ENCODE assay signal across 26 mouse cellular contexts in the genomic region with DNA sequence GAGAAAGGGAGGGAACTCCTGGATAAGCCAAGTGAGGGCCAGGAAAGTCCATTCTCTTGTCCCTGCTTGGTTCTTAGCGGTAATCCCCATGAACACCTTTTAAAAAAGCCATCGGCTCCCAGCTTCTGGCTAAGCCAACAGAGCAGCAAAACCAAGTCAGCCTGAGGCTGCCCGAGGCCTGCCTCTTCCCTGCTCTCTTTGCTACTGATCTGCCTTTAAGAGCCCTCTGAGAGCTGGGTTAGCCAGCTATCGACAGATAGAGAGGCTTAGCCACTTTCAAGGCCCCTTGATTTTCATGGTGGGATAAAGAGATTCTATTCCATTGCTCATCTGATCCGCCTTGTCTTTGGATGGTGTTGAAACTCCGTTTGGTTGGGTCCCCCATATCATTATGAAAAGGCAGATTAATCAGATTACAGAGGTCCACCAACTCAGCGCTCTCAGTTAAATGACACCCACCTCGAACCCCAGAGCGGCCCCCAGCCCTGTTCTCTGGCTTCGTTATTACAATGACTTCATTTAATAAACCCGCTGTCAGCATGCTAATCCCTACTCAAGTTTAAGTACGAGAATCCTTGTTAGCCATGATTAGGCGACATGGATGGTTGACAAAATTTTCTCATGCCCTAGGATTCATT.
A peak's percentile ranks its signal among the peaks of the same experiment; 100 is the strongest.
DNase-seq lines count a peak whose midpoint lies in the region; ATAC-seq lines count a peak whose summit lies in the region.
"Had no signal": no experiment of that assay in that cellular context is flagged by ENCODE, and none has a peak within 500 bp of the region (broad histone marks: within the 10 kb centered on the region; RNA-seq: fewer than 3 reads in every experiment).

No protein-coding gene starts in this region.

- no peaks in the 10 kb centered on the region for H3K27me3 ChIP-seq in hindbrain, embryonic 10.5 days (ENCODE audit: insufficient read depth, poor library complexity, severe bottlenecking)
- H3K27me3 ChIP-seq in hindbrain, embryonic 13.5 days, result no peaks in the 10 kb centered on the region
- no peaks in the 10 kb centered on the region for H3K27me3 ChIP-seq in embryonic facial prominence, embryonic 13.5 days
- no peaks in the 10 kb centered on the region for H3K27me3 ChIP-seq in embryonic facial prominence, embryonic 15.5 days
- H3K27me3 ChIP-seq in midbrain, embryonic 16.5 days (ENCODE audit: control insufficient read depth, insufficient read depth, low read depth, low read length), result no peaks in the 10 kb centered on the region
- H3K27me3 ChIP-seq: heart, embryonic 13.5 days; hindbrain, embryonic 15.5 days; liver, embryonic 13.5 days; stomach, embryonic 15.5 days had no signal

- H3K36me3 ChIP-seq in hindbrain, embryonic 10.5 days, result no peaks in the 10 kb centered on the region
- H3K36me3 ChIP-seq in hindbrain, embryonic 13.5 days, result no peaks in the 10 kb centered on the region
- H3K36me3 ChIP-seq in embryonic facial prominence, embryonic 13.5 days, result no peaks in the 10 kb centered on the region
- H3K36me3 ChIP-seq in embryonic facial prominence, embryonic 15.5 days, result no peaks in the 10 kb centered on the region
- H3K36me3 ChIP-seq in midbrain, embryonic 16.5 days (ENCODE audit: control insufficient read depth, insufficient read depth, low read length), result no peaks in the 10 kb centered on the region
- H3K36me3 ChIP-seq: heart, embryonic 13.5 days; hindbrain, embryonic 15.5 days; liver, embryonic 13.5 days; stomach, embryonic 15.5 days had no signal

- H3K9ac ChIP-seq in hindbrain, embryonic 13.5 days, result no peak overlapping the region
- no peak overlapping the region for H3K9ac ChIP-seq in embryonic facial prominence, embryonic 13.5 days
- no peak overlapping the region for H3K9ac ChIP-seq in embryonic facial prominence, embryonic 15.5 days
- H3K9ac ChIP-seq in midbrain, embryonic 16.5 days (ENCODE audit: low read depth, low read length), result no peak overlapping the region
- H3K9ac ChIP-seq: heart, embryonic 13.5 days; hindbrain, embryonic 15.5 days; liver, embryonic 13.5 days; stomach, embryonic 15.5 days had no signal

- no peak for DNase-seq in hindbrain, embryonic 10.5 days (ENCODE audit: low spot score)
- DNase-seq in ovary, postnatal 10 days (ENCODE audit: low spot score), result no peak
- no peak for DNase-seq in spleen, postnatal 36 days (ENCODE audit: low spot score in 2 of 2)
- DNase-seq: adrenal gland, adult 2 months; cerebellum, adult 18-20 months; cerebellum, postnatal 25 days; embryo, embryonic 11 days; gastrocnemius, postnatal 36 days; heart, adult 2 months; heart, postnatal 14 days; kidney, postnatal 25 days; layer of hippocampus, postnatal 36 days; liver, embryonic 13.5 days; lung, adult 2 months; lung, postnatal 14 days; right cerebral cortex, postnatal 4 days; thymus, postnatal 25 days had no signal

- no peaks in the 10 kb centered on the region for H3K9me3 ChIP-seq in hindbrain, embryonic 10.5 days
- no peaks in the 10 kb centered on the region for H3K9me3 ChIP-seq in hindbrain, embryonic 13.5 days
- no peaks in the 10 kb centered on the region for H3K9me3 ChIP-seq in embryonic facial prominence, embryonic 13.5 days
- H3K9me3 ChIP-seq in embryonic facial prominence, embryonic 15.5 days (replicated peaks), result no peaks in the 10 kb centered on the region
- no peaks in the 10 kb centered on the region for H3K9me3 ChIP-seq in midbrain, embryonic 16.5 days (replicated peaks; ENCODE audit: control insufficient read depth, low read length, poor library complexity, severe bottlenecking)
- H3K9me3 ChIP-seq: heart, embryonic 13.5 days; hindbrain, embryonic 15.5 days; liver, embryonic 13.5 days; stomach, embryonic 15.5 days had no signal

- no peak overlapping the region for H3K4me3 ChIP-seq in hindbrain, embryonic 10.5 days
- H3K4me3 ChIP-seq in hindbrain, embryonic 13.5 days, result no peak overlapping the region
- no peak overlapping the region for H3K4me3 ChIP-seq in embryonic facial prominence, embryonic 13.5 days
- no peak overlapping the region for H3K4me3 ChIP-seq in embryonic facial prominence, embryonic 15.5 days (replicated peaks)
- no peak overlapping the region for H3K4me3 ChIP-seq in midbrain, embryonic 16.5 days (ENCODE audit: low read depth, low read length)
- H3K4me3 ChIP-seq: heart, adult 2 months; heart, embryonic 13.5 days; hindbrain, embryonic 15.5 days; layer of hippocampus, adult 2 months; liver, embryonic 13.5 days; stomach, embryonic 15.5 days had no signal

- ATAC-seq in hindbrain, embryonic 13.5 days (ENCODE audit: low FRiP score), result no peak
- ATAC-seq in embryonic facial prominence, embryonic 13.5 days (ENCODE audit: insufficient number of reproducible peaks, insufficient read depth, low FRiP score, low TSS enrichment, low read depth), result no peak
- ATAC-seq in embryonic facial prominence, embryonic 15.5 days (ENCODE audit: insufficient number of reproducible peaks, low FRiP score, low TSS enrichment, low read depth), result no peak
- 0 out of 2 replicates have a peak, but pooled peaks have one; percentile 18 for ATAC-seq in midbrain, embryonic 16.5 days
- ATAC-seq: intestine, embryonic 16.5 days had no signal

- H3K27ac ChIP-seq in hindbrain, embryonic 10.5 days, result peak overlapping the region; percentile 46
- H3K27ac ChIP-seq in hindbrain, embryonic 13.5 days, result no peak overlapping the region
- peak overlapping the region; percentile 19; the same call in 1 of the 2 replicates for H3K27ac ChIP-seq in embryonic facial prominence, embryonic 13.5 days
- 0 out of 2 replicates have a peak overlapping the region, but pooled peaks have one; percentile 11 for H3K27ac ChIP-seq in embryonic facial prominence, embryonic 15.5 days (replicated peaks)
- no peak overlapping the region for H3K27ac ChIP-seq in midbrain, embryonic 16.5 days (ENCODE audit: low read length)
- H3K27ac ChIP-seq: heart, adult 2 months; heart, embryonic 13.5 days; hindbrain, embryonic 15.5 days; layer of hippocampus, adult 2 months; liver, embryonic 13.5 days; stomach, embryonic 15.5 days had no signal

- 79% methylated on average over 13 of the region's 13 CpGs for WGBS in hindbrain, embryonic 10.5 days
- 77% methylated on average over 13 of the region's 13 CpGs for WGBS in hindbrain, embryonic 13.5 days
- WGBS in embryonic facial prominence, embryonic 13.5 days, result 64% methylated on average over 13 of the region's 13 CpGs
- WGBS in embryonic facial prominence, embryonic 15.5 days, result 59% methylated on average over 13 of the region's 13 CpGs
- WGBS in midbrain, embryonic 16.5 days, result 28% methylated on average over 13 of the region's 13 CpGs

- H3K4me1 ChIP-seq in hindbrain, embryonic 10.5 days (replicated peaks), result peaks cover 21% of the 10 kb centered on the region
- peaks cover 19% of the 10 kb centered on the region; the same call in 1 of the 2 replicates for H3K4me1 ChIP-seq in hindbrain, embryonic 13.5 days (replicated peaks)
- peaks cover 26% of the 10 kb centered on the region for H3K4me1 ChIP-seq in embryonic facial prominence, embryonic 13.5 days
- H3K4me1 ChIP-seq in embryonic facial prominence, embryonic 15.5 days, result peaks cover 21% of the 10 kb centered on the region
- H3K4me1 ChIP-seq in midbrain, embryonic 16.5 days (ENCODE audit: control insufficient read depth, insufficient read depth, low read length), result peaks cover 2% of the 10 kb centered on the region; the same call in 1 of the 2 replicates
- H3K4me1 ChIP-seq: liver, embryonic 13.5 days; stomach, embryonic 15.5 days had no signal

- H3K4me2 ChIP-seq in hindbrain, embryonic 13.5 days, result no peak overlapping the region
- no peak overlapping the region for H3K4me2 ChIP-seq in embryonic facial prominence, embryonic 13.5 days
- no peak overlapping the region for H3K4me2 ChIP-seq in embryonic facial prominence, embryonic 15.5 days (replicated peaks)
- H3K4me2 ChIP-seq in midbrain, embryonic 16.5 days (ENCODE audit: low read length), result no peak overlapping the region
- H3K4me2 ChIP-seq: heart, embryonic 13.5 days; hindbrain, embryonic 15.5 days; liver, embryonic 13.5 days; stomach, embryonic 15.5 days had no signal

Comparison
In these comparisons a context has a peak if more than half of its experiments do, and no peak if none do; other contexts are left out.
1. H3K27ac ChIP-seq: peak in hindbrain, embryonic 10.5 days (single experiment), embryonic facial prominence, embryonic 13.5 days (single experiment) and embryonic facial prominence, embryonic 15.5 days (single experiment); none in hindbrain, embryonic 13.5 days (single experiment) and midbrain, embryonic 16.5 days (single experiment).